Mouse (Mus musculus) forebrain, embryonic 11.5 days (tissue): ENCODE results near the gene Rtf2. TPM values are rescaled to one million over a fixed set of nuclear protein-coding genes. Genes with fewer than 3 reads are reported as not detected.

Source experiments
- ATAC-seq: fragments of 200-750 bp; cut with Nextera tagmentation; replicated peaks from 2 replicates; pipeline ENCODE4 v1.8.0; 2017; ENCODE audit warnings: moderate TSS enrichment; ENCODE audit not compliant: low FRiP score
- DNase-seq: peaks from one replicate; pipeline ENCODE4 v3.0.0-alpha.2; 2017; ENCODE audit warnings: low spot score
- H3K27ac ChIP-seq: fragments of 300-500 bp; sonication (generic); 2 replicates; pipeline ENCODE4 v1.5.1; 2014; ENCODE audit warnings: low read depth, low read length
- H3K27me3 ChIP-seq: fragments of 300-500 bp; sonication (generic); 2 replicates; pipeline ENCODE4 v1.6.1; 2014; ENCODE audit warnings: mild to moderate bottlenecking, low read length, mixed read lengths; ENCODE audit not compliant: control insufficient read depth, insufficient read depth
- H3K36me3 ChIP-seq: fragments of 300-500 bp; sonication (generic); 2 replicates; pipeline ENCODE4 v1.6.1; 2014; ENCODE audit warnings: mild to moderate bottlenecking, low read length, moderate library complexity, mixed read lengths; ENCODE audit not compliant: control insufficient read depth, insufficient read depth
- H3K4me1 ChIP-seq: fragments of 300-500 bp; sonication (generic); replicated peaks from 2 replicates; pipeline ENCODE4 v1.6.1; 2014; ENCODE audit warnings: low read length, mixed read lengths; ENCODE audit not compliant: control insufficient read depth, insufficient read depth
- H3K4me2 ChIP-seq: fragments of 300-500 bp; sonication (generic); 2 replicates; pipeline ENCODE4 v1.6.1; 2014; ENCODE audit warnings: low read depth, mild to moderate bottlenecking, low read length, moderate library complexity, mixed read lengths; ENCODE audit not compliant: severe bottlenecking
- H3K4me3 ChIP-seq: fragments of 300-500 bp; sonication (generic); 2 replicates; pipeline ENCODE4 v1.5.1; 2014; ENCODE audit warnings: low read depth, low read length
- H3K9ac ChIP-seq: fragments of 300-500 bp; sonication (generic); 2 replicates; pipeline ENCODE4 v1.6.1; 2014; ENCODE audit warnings: low read length
- H3K9me3 ChIP-seq: fragments of 300-500 bp; sonication (generic); 2 replicates; pipeline ENCODE4 v1.6.1; 2016; ENCODE audit warnings: low read length, mixed read lengths; ENCODE audit not compliant: control insufficient read depth
- WGBS: fragments of 180-500 bp; shearing (Covaris S2); extraction: QIAGEN DNeasy Blood & Tissue Kit; methylation state at CpG from one replicate; pipeline ENCODE4 v1.1.7; 2014; 5-methylcytosine and 5-hydroxymethylcytosine counted together
- polyA plus RNA-seq: library from polyadenylated mRNA; unstranded; fragments of >200 nt; fragmentation: Nextera tagmentation; extraction: Ambion mirVana; gene quantifications from 2 replicates; pipeline ENCODE4 v1.2.1, GENCODE M21; 2014

Rtf2 gene
- polyA plus RNA-seq, 1 experiment from 2014 or later = 86.0 TPM

GRCm38 (mm10) chr2:172467206-172467605 lies 26.9 kb downstream of the Rtf2 start:
- H3K9ac ChIP-seq = no peak overlapping the region
- no peaks in the 10 kb centered on the region; the same call in 1 of the 2 replicates for H3K36me3 ChIP-seq
- no peak overlapping the region for H3K4me3 ChIP-seq
- H3K27ac ChIP-seq = no peak overlapping the region
- H3K4me1 ChIP-seq = peaks cover 6% of the 10 kb centered on the region; the same call in 1 of the 2 replicates
- no peak overlapping the region for H3K4me2 ChIP-seq
- H3K27me3 ChIP-seq = no peaks in the 10 kb centered on the region
- DNase-seq (no peak), ATAC-seq (no peak)
- 95% methylated on average over 5 of the region's 5 CpGs for WGBS
- no peaks in the 10 kb centered on the region for H3K9me3 ChIP-seq

- no peak overlapping the region for H3K9ac ChIP-seq
- H3K9me3 ChIP-seq = no peaks in the 10 kb centered on the region
- no peaks in the 10 kb centered on the region for H3K27me3 ChIP-seq
- ATAC-seq (peak; percentile 68), DNase-seq (no peak)
- H3K4me2 ChIP-seq = no peak overlapping the region
- peak overlapping the region; percentile 37; the same call in 1 of the 2 replicates for H3K27ac ChIP-seq
- WGBS = 68% methylated on average over 11 of the region's 11 CpGs
- H3K36me3 ChIP-seq = no peaks in the 10 kb centered on the region; the same call in 1 of the 2 replicates
- no peak overlapping the region for H3K4me3 ChIP-seq
- peaks cover 6% of the 10 kb centered on the region; the same call in 1 of the 2 replicates for H3K4me1 ChIP-seq
These were observed 28.0 kb downstream of the Rtf2 start for GRCm38 (mm10) chr2:172468346-172468819.

GRCm38 (mm10) chr2:172472318-172472717 lies 32.0 kb downstream of the Rtf2 start, which contains the start of gene Fam209:
Gene Fam209 (plus strand): TSS chr2:172472520.
- Histone ChIP-seq H3K9me3 (no peaks in the 10 kb centered on the region), H3K4me2 (no peak within 1 kb of the TSS), H3K27me3 (no peaks in the 10 kb centered on the region), H3K36me3 (no peaks in the 10 kb centered on the region; the same call in 1 of the 2 replicates), H3K4me3 (no peak within 1 kb of the TSS), H3K4me1 (peaks cover 3% of the 10 kb centered on the region; the same call in 1 of the 2 replicates), H3K27ac (no peak within 1 kb of the TSS), H3K9ac (no peak within 1 kb of the TSS)
- DNase-seq = no peak
- 87% methylated on average over 11 of the region's 11 CpGs for WGBS
- no peak for ATAC-seq

GRCm38 (mm10) chr2:172473591-172473990 lies 33.2 kb downstream of the Rtf2 start:
- ATAC-seq = no peak
- H3K36me3 ChIP-seq = no peaks in the 10 kb centered on the region; the same call in 1 of the 2 replicates
- WGBS = 81% methylated on average over 8 of the region's 8 CpGs
- H3K27me3 ChIP-seq = no peaks in the 10 kb centered on the region
- H3K4me2 ChIP-seq = no peak overlapping the region
- no peak overlapping the region for H3K27ac ChIP-seq
- no peak overlapping the region for H3K9ac ChIP-seq
- H3K4me3 ChIP-seq = no peak overlapping the region
- DNase-seq = no peak
- H3K4me1 ChIP-seq = peaks cover 3% of the 10 kb centered on the region; the same call in 1 of the 2 replicates
- H3K9me3 ChIP-seq = no peaks in the 10 kb centered on the region

GRCm38 (mm10) chr2:172474970-172475369 lies 34.6 kb downstream of the Rtf2 start:
- H3K4me3 ChIP-seq = no peak overlapping the region
- 35% methylated on average over 6 of the region's 6 CpGs for WGBS

GRCm38 (mm10) chr2:172476707-172477260 lies 36.4 kb downstream of the Rtf2 start:
- Histone ChIP-seq H3K27ac (no peak overlapping the region), H3K4me2 (no peak overlapping the region), H3K4me3 (no peak overlapping the region), H3K36me3 (no peaks in the 10 kb centered on the region), H3K9me3 (no peaks in the 10 kb centered on the region), H3K9ac (no peak overlapping the region), H3K27me3 (no peaks in the 10 kb centered on the region), H3K4me1 (no peaks in the 10 kb centered on the region)
- no peak for DNase-seq
- WGBS = 42% methylated on average over 10 of the region's 10 CpGs
- no peak for ATAC-seq

More at GRCm38 (mm10) chr2:172474970-172475369, 34.6 kb downstream of the Rtf2 start:
- H3K9ac ChIP-seq = no peak overlapping the region
- H3K4me2 ChIP-seq = no peak overlapping the region
- no peaks in the 10 kb centered on the region for H3K36me3 ChIP-seq
- no peaks in the 10 kb centered on the region for H3K9me3 ChIP-seq
- DNase-seq (no peak), ATAC-seq (no peak)
- no peaks in the 10 kb centered on the region for H3K27me3 ChIP-seq
- no peaks in the 10 kb centered on the region for H3K4me1 ChIP-seq
- no peak overlapping the region for H3K27ac ChIP-seq

- DNase-seq = no peak
- Histone ChIP-seq H3K27me3 (no peaks in the 10 kb centered on the region), H3K9ac (no peak overlapping the region), H3K27ac (no peak overlapping the region), H3K4me2 (no peak overlapping the region), H3K4me3 (no peak overlapping the region), H3K4me1 (no peaks in the 10 kb centered on the region), H3K36me3 (no peaks in the 10 kb centered on the region), H3K9me3 (no peaks in the 10 kb centered on the region)
- no peak for ATAC-seq
- WGBS = 31% methylated on average over 3 of the region's 3 CpGs
These were observed 37.0 kb downstream of the Rtf2 start for GRCm38 (mm10) chr2:172477350-172477749.

- Histone ChIP-seq H3K27ac (no peak overlapping the region), H3K9me3 (no peaks in the 10 kb centered on the region), H3K9ac (no peak overlapping the region), H3K4me3 (no peak overlapping the region), H3K4me1 (no peaks in the 10 kb centered on the region), H3K4me2 (no peak overlapping the region), H3K36me3 (no peaks in the 10 kb centered on the region), H3K27me3 (no peaks in the 10 kb centered on the region)
- ATAC-seq (peak; percentile 60), DNase-seq (peak; percentile 64)
- WGBS = 3% methylated on average over 2 of the region's 2 CpGs
These were observed 37.5 kb downstream of the Rtf2 start for GRCm38 (mm10) chr2:172477860-172478259.

GRCm38 (mm10) chr2:172480296-172480695 lies 39.9 kb downstream of the Rtf2 start:
- H3K36me3 ChIP-seq = no peaks in the 10 kb centered on the region
- H3K4me1 ChIP-seq = 0 out of 2 replicates have a peak, but pooled peaks cover 2% of the 10 kb centered on the region
- no peaks in the 10 kb centered on the region for H3K9me3 ChIP-seq
- H3K9ac ChIP-seq = no peak overlapping the region
- no peak overlapping the region for H3K4me3 ChIP-seq
- DNase-seq (no peak), ATAC-seq (no peak)
- WGBS = 71% methylated on average over 7 of the region's 7 CpGs
- no peak overlapping the region for H3K27ac ChIP-seq
- H3K4me2 ChIP-seq = no peak overlapping the region
- H3K27me3 ChIP-seq = no peaks in the 10 kb centered on the region
